Mouse (Mus musculus) forebrain, embryonic 13.5 days (tissue): Measurements from ENCODE around the gene Rrad. TPM values are rescaled to one million over a fixed set of nuclear protein-coding genes. Genes with fewer than 3 reads are reported as not detected.

Experiments used
- ATAC-seq: fragments of 200-750 bp; cut with Nextera tagmentation; 2 replicates; pipeline ENCODE4 v1.8.0; 2017
- H3K27ac ChIP-seq: fragments of 300-500 bp; sonication (generic); 2 replicates; pipeline ENCODE4 v1.5.1; 2015; ENCODE audit warnings: inconsistent platforms, mild to moderate bottlenecking, moderate library complexity
- H3K27me3 ChIP-seq: fragments of 300-500 bp; sonication (generic); 2 replicates; pipeline ENCODE4 v1.6.1; 2015; ENCODE audit warnings: mild to moderate bottlenecking, inconsistent platforms
- H3K36me3 ChIP-seq: fragments of 300-500 bp; sonication (generic); 2 replicates; pipeline ENCODE4 v1.6.1; 2015; ENCODE audit warnings: mild to moderate bottlenecking, inconsistent platforms; ENCODE audit not compliant: poor library complexity, severe bottlenecking
- H3K4me1 ChIP-seq: fragments of 300-500 bp; sonication (generic); 2 replicates; pipeline ENCODE4 v1.6.1; 2015; ENCODE audit warnings: inconsistent platforms
- H3K4me2 ChIP-seq: fragments of 300-500 bp; sonication (generic); 2 replicates; pipeline ENCODE4 v1.6.1; 2015; ENCODE audit warnings: inconsistent platforms, mild to moderate bottlenecking, moderate library complexity
- H3K4me3 ChIP-seq: fragments of 300-500 bp; sonication (generic); 2 replicates; pipeline ENCODE4 v1.5.1; 2015; ENCODE audit warnings: mild to moderate bottlenecking, inconsistent platforms
- H3K9ac ChIP-seq: fragments of 300-500 bp; sonication (generic); 2 replicates; pipeline ENCODE4 v1.6.1; 2015; ENCODE audit warnings: mild to moderate bottlenecking, inconsistent platforms
- H3K9me3 ChIP-seq: fragments of 300-500 bp; sonication (generic); replicated peaks from 2 replicates; pipeline ENCODE4 v1.6.1; 2016; ENCODE audit warnings: inconsistent platforms
- WGBS: fragments of 180-500 bp; shearing (Covaris S2); methylation state at CpG from one replicate; pipeline ENCODE4 v1.1.7; 2015; 5-methylcytosine and 5-hydroxymethylcytosine counted together
- polyA plus RNA-seq: library from polyadenylated mRNA; unstranded; fragments of >200 nt; fragmentation: Nextera tagmentation; extraction: Ambion mirVana; gene quantifications from 2 replicates; pipeline ENCODE4 v1.2.1, GENCODE M21; 2015

Rrad gene
- polyA plus RNA-seq, 1 experiment from 2014 or later, result 1.3 TPM

DNA sequence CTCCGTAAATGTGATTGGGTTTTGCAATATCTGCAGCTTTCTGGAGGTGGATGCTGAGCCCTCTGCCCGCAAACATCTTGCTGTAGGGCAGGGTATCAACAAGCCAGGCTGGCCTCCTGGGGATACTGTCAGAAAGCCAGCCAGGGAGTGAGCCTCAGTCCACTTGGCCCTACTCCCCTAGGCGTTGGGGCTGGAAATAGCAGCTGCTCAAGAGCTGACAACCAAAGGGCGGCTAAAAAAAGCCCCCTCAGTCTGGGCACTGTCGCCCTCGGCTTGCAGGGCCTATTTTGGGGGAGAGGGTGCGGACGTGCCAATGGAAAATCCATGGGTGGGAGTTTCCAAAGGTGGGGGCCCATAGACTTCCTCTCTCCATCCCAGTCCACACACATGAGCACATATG, 21.9 kb downstream of the Rrad start:
- 84% methylated on average over 8 of the region's 8 CpGs for WGBS
- H3K27me3 ChIP-seq, result no peaks in the 10 kb centered on the region
- no peak overlapping the region for H3K9ac ChIP-seq
- H3K9me3 ChIP-seq, result no peaks in the 10 kb centered on the region
- H3K4me2 ChIP-seq, result no peak overlapping the region
- H3K36me3 ChIP-seq, result no peaks in the 10 kb centered on the region
- no peak overlapping the region for H3K4me3 ChIP-seq
- ATAC-seq, result no peak
- no peaks in the 10 kb centered on the region for H3K4me1 ChIP-seq
- no peak overlapping the region for H3K27ac ChIP-seq

DNA sequence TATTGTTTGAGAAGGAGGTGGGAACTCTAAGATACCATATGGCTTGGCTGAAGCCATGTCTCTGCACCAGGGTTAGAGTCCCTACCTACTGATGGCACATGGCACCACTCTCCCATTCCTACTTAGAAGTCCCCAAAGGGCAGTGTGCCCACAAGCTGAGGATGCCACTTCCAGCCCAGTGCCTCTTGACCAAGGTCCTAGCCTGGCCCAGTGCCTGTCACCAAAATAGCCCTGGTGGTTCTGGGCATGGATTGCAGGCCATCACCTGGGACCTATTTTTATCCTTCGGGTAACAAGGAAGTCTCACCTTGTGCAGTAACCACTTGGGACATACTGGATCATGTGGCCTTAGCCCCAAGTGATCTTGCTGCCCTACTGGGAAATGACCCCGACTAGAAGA, 23.2 kb downstream of the Rrad start:
- no peaks in the 10 kb centered on the region for H3K9me3 ChIP-seq
- H3K27ac ChIP-seq, result no peak overlapping the region
- no peak overlapping the region for H3K4me3 ChIP-seq
- H3K4me2 ChIP-seq, result no peak overlapping the region
- WGBS, result 74% methylated on average over 2 of the region's 2 CpGs
- ATAC-seq, result no peak
- no peak overlapping the region for H3K9ac ChIP-seq
- H3K4me1 ChIP-seq, result no peaks in the 10 kb centered on the region
- H3K27me3 ChIP-seq, result no peaks in the 10 kb centered on the region
- H3K36me3 ChIP-seq, result no peaks in the 10 kb centered on the region

DNA sequence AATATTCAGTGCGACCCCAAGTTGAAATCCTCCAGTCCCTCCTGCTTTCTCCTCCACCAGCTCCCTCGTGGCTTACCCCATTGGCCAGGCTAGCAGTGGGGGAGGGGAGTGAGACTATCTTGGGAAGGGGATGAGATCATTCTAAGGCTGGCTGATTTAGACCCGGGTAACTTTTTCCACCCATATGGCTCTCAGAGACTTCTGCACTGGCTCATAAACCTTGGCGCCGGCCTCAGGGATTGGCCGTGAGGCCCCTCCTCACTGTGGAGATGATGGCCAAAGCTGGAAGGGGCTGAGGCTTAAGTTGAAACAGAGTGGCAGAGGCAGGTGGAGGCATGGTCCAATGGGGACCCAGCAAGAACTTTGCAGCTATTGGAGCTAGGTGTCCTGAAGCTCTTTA, 24.8 kb downstream of the Rrad start:
- H3K27ac ChIP-seq, result no peak overlapping the region
- H3K9me3 ChIP-seq, result no peaks in the 10 kb centered on the region
- 0 out of 2 replicates have a peak, but pooled peaks cover 7% of the 10 kb centered on the region for H3K4me1 ChIP-seq
- ATAC-seq, result no peak
- H3K4me3 ChIP-seq, result no peak overlapping the region
- H3K4me2 ChIP-seq, result no peak overlapping the region
- no peak overlapping the region for H3K9ac ChIP-seq
- 58% methylated on average over 6 of the region's 6 CpGs for WGBS
- H3K27me3 ChIP-seq, result peaks cover 7% of the 10 kb centered on the region; the same call in 1 of the 2 replicates
- no peaks in the 10 kb centered on the region for H3K36me3 ChIP-seq

DNA sequence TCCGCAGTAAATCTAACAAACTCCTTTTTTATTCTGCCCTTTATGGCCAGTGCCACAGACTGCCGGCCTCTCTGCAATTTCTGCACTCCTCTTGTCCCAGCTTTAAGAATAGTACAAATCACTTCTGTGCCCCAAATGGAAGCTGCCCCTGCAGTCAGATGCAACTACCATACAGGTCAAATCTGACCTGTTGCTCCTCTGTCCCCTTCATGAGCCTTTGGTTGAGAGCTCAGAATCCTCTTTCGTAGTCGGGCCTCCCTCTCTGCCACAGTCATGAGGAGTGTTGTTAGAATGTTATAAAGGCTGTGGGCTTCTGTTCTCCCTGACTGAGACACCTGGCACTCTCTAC, 27.9 kb downstream of the Rrad start:
- Histone ChIP-seq H3K4me3 (no peak overlapping the region), H3K9me3 (no peaks in the 10 kb centered on the region), H3K9ac (no peak overlapping the region), H3K36me3 (no peaks in the 10 kb centered on the region), H3K27me3 (peaks cover 11% of the 10 kb centered on the region; the same call in 1 of the 2 replicates), H3K27ac (no peak overlapping the region), H3K4me2 (no peak overlapping the region), H3K4me1 (0 out of 2 replicates have a peak, but pooled peaks cover 7% of the 10 kb centered on the region)
- 63% methylated on average over 4 of the region's 4 CpGs for WGBS
- ATAC-seq, result no peak

DNA sequence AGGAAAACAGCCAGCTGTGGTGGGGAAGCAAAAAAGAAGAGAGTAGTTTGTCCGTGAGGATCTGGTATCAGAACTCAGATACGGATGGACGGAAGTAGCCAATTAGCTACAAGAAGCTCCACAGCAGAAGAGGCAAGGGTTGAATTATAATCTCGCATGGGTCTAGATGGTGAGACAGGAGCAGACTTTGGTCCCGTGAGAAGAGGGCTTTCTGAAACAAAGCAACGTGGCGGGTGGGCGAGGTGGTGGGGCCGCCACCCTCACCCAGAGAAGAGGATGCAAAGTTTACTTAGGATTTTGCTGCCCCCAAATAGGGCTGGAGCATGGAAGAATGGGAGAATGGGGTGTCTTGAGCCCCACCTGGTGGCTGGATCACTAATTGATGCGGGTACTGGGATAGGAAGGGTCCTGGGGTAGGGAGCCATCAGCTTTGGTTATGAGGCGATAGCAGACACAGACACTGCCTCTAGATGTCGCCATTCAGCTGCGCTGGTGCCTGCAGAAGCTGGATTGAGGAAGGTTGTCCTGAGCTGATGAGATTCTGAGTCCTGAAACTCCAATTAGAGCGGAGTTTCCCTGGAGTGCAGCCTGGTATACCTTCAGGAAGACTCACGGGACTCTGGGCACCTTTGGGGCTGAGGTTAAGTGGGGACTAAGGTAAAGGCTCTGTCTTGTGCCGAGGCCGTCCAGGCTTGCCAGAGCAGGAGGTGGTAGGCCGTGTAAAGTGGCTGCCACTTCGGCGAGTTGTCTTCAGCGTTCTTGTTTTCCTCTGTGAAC, 28.5 kb downstream of the Rrad start:
- Histone ChIP-seq H3K4me2 (peak overlapping the region; percentile 44), H3K4me1 (0 out of 2 replicates have a peak, but pooled peaks cover 7% of the 10 kb centered on the region), H3K27ac (no peak overlapping the region), H3K36me3 (no peaks in the 10 kb centered on the region), H3K9ac (no peak overlapping the region), H3K27me3 (peaks cover 11% of the 10 kb centered on the region; the same call in 1 of the 2 replicates), H3K9me3 (no peaks in the 10 kb centered on the region), H3K4me3 (peak overlapping the region; percentile 15; the same call in 1 of the 2 replicates)
- 17% methylated on average over 21 of the region's 21 CpGs for WGBS
- ATAC-seq, result peak; percentile 95

DNA sequence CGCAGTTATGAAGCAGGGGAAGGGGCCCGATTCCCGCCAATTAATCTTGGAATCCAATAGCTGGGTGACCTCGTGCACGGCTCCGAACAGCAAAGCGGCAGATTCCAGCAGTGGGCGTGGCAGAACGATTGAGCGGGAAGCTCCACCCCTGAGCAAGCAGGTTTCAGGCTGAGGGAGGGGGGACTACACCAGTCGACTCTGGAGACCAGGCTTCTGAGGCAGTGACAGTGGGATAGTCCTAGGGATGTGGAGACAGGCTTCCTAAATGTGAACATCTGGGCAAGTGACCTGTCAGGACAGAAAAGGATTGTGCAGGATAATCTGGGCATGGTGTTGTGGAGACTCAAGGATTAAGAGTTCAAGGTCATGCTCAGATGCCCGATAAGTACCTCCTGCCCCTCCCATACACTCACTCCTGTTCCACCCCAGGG, 29.2 kb downstream of the Rrad start:
- no peaks in the 10 kb centered on the region for H3K9me3 ChIP-seq
- no peaks in the 10 kb centered on the region for H3K36me3 ChIP-seq
- peak overlapping the region; percentile 15; the same call in 1 of the 2 replicates for H3K4me3 ChIP-seq
- 0 out of 2 replicates have a peak, but pooled peaks cover 7% of the 10 kb centered on the region for H3K4me1 ChIP-seq
- ATAC-seq, result 0 out of 2 replicates have a peak, but pooled peaks have one; percentile 22
- WGBS, result under 1% methylated on average over 12 of the region's 12 CpGs
- peak overlapping the region; percentile 44 for H3K4me2 ChIP-seq
- no peak overlapping the region for H3K9ac ChIP-seq
- peaks cover 11% of the 10 kb centered on the region; the same call in 1 of the 2 replicates for H3K27me3 ChIP-seq
- no peak overlapping the region for H3K27ac ChIP-seq

DNA sequence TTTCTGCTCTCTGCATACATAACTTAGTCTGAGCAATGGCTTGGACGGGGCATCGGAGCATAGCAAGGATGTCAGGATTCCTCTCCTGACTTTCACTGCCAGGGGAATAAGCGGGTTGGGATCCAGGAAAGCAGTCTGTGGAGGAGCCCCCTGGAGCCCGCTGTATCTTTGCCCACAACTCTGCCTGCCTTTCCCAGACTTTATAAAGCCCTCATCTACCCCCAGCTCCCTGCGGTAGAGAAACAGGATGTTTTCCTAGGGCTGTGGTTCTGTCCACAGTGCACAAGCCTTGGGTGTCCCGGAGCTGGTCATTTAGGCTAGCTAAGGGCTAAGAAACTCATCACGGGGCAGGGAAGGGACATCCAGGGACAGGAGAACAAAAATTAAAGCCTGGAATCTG, 29.7 kb downstream of the Rrad start:
- H3K9ac ChIP-seq, result 0 out of 2 replicates have a peak overlapping the region, but pooled peaks have one; percentile 1
- H3K4me1 ChIP-seq, result 0 out of 2 replicates have a peak, but pooled peaks cover 7% of the 10 kb centered on the region
- H3K27ac ChIP-seq, result no peak overlapping the region
- ATAC-seq, result no peak
- peaks cover 5% of the 10 kb centered on the region for H3K36me3 ChIP-seq
- no peaks in the 10 kb centered on the region for H3K9me3 ChIP-seq
- no peak overlapping the region for H3K4me3 ChIP-seq
- WGBS, result 36% methylated on average over 7 of the region's 7 CpGs
- peaks cover 11% of the 10 kb centered on the region; the same call in 1 of the 2 replicates for H3K27me3 ChIP-seq
- peak overlapping the region; percentile 44 for H3K4me2 ChIP-seq

DNA sequence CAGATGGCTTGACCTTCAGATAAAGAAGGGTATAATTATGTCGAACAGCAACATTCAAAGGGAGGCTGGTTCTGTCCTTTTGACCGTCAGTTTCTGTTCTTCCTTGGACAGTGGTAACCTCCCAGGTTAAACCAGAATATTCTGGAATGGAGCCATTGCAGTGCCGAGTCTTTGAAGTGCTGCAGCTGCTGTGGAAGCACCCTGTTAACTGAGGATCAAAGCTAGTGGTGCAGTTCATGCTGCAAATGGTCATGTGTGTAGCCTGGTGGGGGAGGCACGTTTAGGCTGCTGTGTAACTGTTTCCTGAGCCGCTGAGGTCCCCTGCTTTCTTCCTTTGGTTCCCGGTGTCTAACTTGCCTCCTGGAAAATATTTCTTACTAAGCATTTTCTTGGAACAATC, 32.6 kb downstream of the Rrad start:
- Histone ChIP-seq H3K9ac (no peak overlapping the region), H3K4me1 (0 out of 2 replicates have a peak, but pooled peaks cover 7% of the 10 kb centered on the region), H3K9me3 (no peaks in the 10 kb centered on the region), H3K27me3 (peaks cover 11% of the 10 kb centered on the region; the same call in 1 of the 2 replicates), H3K4me3 (no peak overlapping the region), H3K4me2 (no peak overlapping the region), H3K36me3 (peaks cover 29% of the 10 kb centered on the region), H3K27ac (no peak overlapping the region)
- ATAC-seq, result no peak
- 73% methylated on average over 6 of the region's 6 CpGs for WGBS

DNA sequence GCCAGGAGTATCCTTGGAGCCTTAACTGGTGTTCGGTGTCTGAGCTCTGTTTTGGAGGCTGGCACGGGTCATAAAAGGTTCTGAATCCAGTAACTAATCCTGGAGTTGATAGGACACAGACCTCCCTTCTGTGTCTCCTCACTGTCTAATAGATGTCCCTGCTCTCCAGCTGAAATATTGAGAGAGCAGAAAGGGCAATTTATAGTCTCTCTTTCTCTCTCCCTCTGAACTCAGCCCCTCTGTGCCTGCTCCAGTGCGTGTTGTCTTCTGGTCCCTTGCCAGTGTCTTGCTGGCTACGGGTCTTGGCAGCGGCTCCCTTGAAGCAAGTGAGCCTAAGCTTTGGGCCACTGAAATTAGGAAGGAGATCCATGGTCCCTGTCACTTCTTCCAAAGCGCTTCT, 33.5 kb downstream of the Rrad start:
- no peak overlapping the region for H3K9ac ChIP-seq
- no peak overlapping the region for H3K27ac ChIP-seq
- H3K4me2 ChIP-seq, result no peak overlapping the region
- H3K4me1 ChIP-seq, result 0 out of 2 replicates have a peak, but pooled peaks cover 7% of the 10 kb centered on the region
- ATAC-seq, result no peak
- no peak overlapping the region for H3K4me3 ChIP-seq
- H3K9me3 ChIP-seq, result no peaks in the 10 kb centered on the region
- peaks cover 11% of the 10 kb centered on the region; the same call in 1 of the 2 replicates for H3K27me3 ChIP-seq
- WGBS, result 84% methylated on average over 6 of the region's 6 CpGs
- peaks cover 30% of the 10 kb centered on the region for H3K36me3 ChIP-seq

DNA sequence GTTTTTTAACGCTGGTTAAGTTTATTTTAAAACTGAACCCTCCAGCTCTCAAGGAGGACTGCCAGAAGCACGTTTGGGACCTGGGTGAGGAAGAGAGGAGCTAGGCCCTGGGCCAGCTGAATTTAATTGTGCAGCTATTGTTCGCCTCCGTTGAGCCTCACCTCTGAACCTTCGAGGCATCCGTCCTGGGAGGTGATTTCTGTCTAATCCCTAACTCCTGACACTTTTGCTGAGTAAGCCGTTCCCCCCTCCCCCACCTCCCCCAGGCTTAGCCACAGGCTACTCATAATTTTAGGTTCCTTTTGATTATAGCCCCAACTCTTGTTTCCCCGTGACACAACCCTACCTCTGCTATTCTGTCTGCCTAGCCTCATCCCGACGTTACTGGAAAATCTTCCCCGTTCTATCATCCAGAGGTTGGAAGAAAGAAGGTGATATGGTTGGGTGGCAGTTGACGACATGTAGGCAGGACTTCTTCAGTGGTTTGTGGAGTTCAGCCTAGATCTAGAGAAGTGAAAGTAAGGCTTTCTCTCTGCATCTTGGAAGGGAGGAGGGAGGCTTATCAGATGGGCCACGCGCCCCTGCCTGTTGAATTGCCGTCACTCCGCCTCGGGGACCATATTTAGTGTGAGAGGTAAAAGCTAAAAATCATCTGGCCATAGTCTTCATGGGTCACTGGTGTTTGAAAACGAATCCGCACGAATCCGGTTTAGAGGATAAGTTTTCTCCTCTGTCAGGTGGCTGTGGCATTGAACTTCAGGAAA, 35.2 kb downstream of the Rrad start:
- H3K27ac ChIP-seq, result no peak overlapping the region
- H3K9me3 ChIP-seq, result no peaks in the 10 kb centered on the region
- H3K4me3 ChIP-seq, result no peak overlapping the region
- H3K27me3 ChIP-seq, result 0 out of 2 replicates have a peak, but pooled peaks cover under 1% of the 10 kb centered on the region
- no peak overlapping the region for H3K4me2 ChIP-seq
- 86% methylated on average over 21 of the region's 21 CpGs for WGBS
- H3K9ac ChIP-seq, result no peak overlapping the region
- peaks cover 8% of the 10 kb centered on the region for H3K4me1 ChIP-seq
- peaks cover 30% of the 10 kb centered on the region for H3K36me3 ChIP-seq
- no peak for ATAC-seq

DNA sequence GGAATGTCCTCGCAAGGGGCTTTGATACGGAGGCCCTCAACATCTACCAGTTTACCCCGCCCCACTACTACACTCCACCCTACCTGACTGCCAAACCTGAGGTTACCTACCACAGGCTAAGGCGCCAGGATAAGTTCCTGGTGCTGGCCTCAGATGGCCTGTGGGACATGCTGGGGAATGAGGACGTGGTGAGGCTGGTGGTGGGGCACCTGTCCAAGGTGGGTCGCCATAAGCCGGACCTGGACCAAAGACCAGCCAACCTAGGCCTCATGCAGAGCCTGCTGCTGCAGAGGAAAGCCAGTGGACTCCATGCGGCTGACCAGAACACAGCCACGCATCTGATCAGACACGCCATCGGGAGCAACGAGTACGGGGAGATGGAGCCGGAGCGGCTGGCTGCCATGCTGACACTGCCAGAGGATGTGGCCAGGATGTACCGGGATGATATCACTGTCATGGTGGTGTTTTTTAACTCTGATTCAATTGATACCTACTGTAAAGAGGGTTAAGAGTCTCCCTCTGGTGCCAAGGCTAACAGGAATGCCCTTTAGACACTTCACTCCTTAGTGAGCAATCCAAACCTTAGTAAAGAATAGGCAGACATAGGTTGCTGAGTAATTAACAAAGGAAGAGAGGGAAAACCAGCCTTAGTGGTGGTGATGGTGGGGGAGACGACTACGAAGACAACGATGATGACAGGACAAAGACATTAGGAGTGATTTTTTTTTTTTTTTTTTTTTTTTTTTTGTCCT, 36.3 kb downstream of the Rrad start:
- no peak overlapping the region for H3K4me2 ChIP-seq
- no peak overlapping the region for H3K9ac ChIP-seq
- H3K27ac ChIP-seq, result no peak overlapping the region
- H3K27me3 ChIP-seq, result no peaks in the 10 kb centered on the region
- no peak for ATAC-seq
- peaks cover 30% of the 10 kb centered on the region for H3K36me3 ChIP-seq
- peaks cover 8% of the 10 kb centered on the region for H3K4me1 ChIP-seq
- H3K4me3 ChIP-seq, result no peak overlapping the region
- 95% methylated on average over 19 of the region's 19 CpGs for WGBS
- H3K9me3 ChIP-seq, result no peaks in the 10 kb centered on the region
